Mouse (Mus musculus) cortical plate, adult 2 months (tissue): Measurements from ENCODE around the gene Ubac2.

Source experiments
- CTCF ChIP-seq: fragments of 200-500 bp; IDR thresholded peaks from 2 replicates; pipeline ENCODE4 v1.5.1; 2011; ENCODE audit warnings: mild to moderate bottlenecking, control low read depth, low read length; ENCODE audit not compliant: insufficient read depth; ENCODE audit errors: extremely low read depth
- POLR2A ChIP-seq: fragments of 200-500 bp; IDR thresholded peaks from 2 replicates; pipeline ENCODE4 v1.6.1; 2011; ENCODE audit warnings: mild to moderate bottlenecking, low read length, control low read depth; ENCODE audit not compliant: insufficient read depth; ENCODE audit errors: extremely low read depth

GRCm38 (mm10) chr14:122032045-122032444, 153.6 kb downstream of the Ubac2 start:
- TF ChIP-seq CTCF (no peak), POLR2A (no peak)
